Mouse (Mus musculus): ENCODE measurements around the gene Slc25a28.

GRCm38 (mm10) chr19:43647261-43647660 lies 27.4 kb downstream of the Slc25a28 start:
- no peak for TF ChIP-seq CTCF (IDR thresholded peaks at IDR 0.05; ENCODE audit: low read depth)
- TF ChIP-seq EP300 (optimal IDR thresholded peaks at IDR 0.05) = no peak

Measured in stomach, postnatal 0 days (tissue).